Mouse (Mus musculus): ENCODE results near the gene Slf1. TPM values are rescaled to one million over a fixed set of nuclear protein-coding genes. Genes with fewer than 3 reads are reported as not detected.
A peak's percentile ranks its signal among the peaks of the same experiment; 100 is the strongest.

The Slf1 gene
- polyA plus RNA-seq, 1 experiment from 2014 or later: 69.7 TPM

DNA sequence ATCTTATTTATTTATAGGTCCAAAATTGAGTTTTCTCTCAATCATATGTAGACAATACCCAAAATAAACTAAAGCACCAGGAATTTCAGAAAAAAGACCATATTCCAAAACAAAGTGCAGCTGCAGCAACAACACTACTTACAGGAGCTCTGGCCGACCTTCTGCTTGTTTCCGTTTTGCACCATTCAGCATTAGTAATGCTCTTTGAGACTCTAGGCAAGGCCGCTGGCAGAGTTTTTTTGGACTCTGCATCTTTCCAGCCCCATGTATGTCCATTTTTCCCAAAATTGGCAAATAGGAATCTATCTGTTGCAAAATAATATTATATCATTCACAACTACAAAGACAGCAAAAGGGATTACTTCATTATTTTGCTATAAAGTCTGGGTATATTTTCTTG is 85.5 kb downstream of the Slf1 start:
- H3K4me2 ChIP-seq: no peak overlapping the region
- H3K4me3 ChIP-seq: no peak overlapping the region
- no peak for ATAC-seq
- no peaks in the 10 kb centered on the region for H3K27me3 ChIP-seq
- H3K9me3 ChIP-seq (replicated peaks): no peaks in the 10 kb centered on the region
- H3K4me1 ChIP-seq: peaks cover 10% of the 10 kb centered on the region
- H3K9ac ChIP-seq: no peak overlapping the region
- H3K27ac ChIP-seq: no peak overlapping the region
- no peaks in the 10 kb centered on the region for H3K36me3 ChIP-seq (ENCODE audit: poor library complexity, severe bottlenecking)
- 85% methylated on average over 3 of the region's 3 CpGs for WGBS

DNA sequence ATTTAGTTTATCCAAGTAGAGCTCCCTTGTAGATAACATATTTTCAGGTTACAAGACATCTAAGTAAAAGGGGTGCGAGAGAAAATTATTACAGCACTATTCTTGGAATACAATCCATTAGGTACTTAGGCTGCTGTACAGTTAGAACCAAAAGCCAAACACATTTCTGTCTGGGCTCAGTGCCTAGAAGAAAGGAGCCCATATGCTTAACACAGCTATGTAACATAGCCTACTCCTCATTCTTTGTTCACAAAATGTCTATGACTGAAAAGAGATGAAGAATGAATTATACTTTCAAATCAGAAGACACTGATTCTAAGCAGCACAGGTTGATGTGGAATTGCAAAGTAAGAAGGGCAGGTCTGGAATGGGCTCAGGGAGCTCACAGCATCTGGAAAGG is 86.8 kb downstream of the Slf1 start:
- Histone ChIP-seq H3K36me3 (ENCODE audit: poor library complexity, severe bottlenecking) (no peaks in the 10 kb centered on the region), H3K4me1 (peaks cover 10% of the 10 kb centered on the region)
- WGBS: 65% methylated on average over 1 of the region's 1 CpGs

DNA sequence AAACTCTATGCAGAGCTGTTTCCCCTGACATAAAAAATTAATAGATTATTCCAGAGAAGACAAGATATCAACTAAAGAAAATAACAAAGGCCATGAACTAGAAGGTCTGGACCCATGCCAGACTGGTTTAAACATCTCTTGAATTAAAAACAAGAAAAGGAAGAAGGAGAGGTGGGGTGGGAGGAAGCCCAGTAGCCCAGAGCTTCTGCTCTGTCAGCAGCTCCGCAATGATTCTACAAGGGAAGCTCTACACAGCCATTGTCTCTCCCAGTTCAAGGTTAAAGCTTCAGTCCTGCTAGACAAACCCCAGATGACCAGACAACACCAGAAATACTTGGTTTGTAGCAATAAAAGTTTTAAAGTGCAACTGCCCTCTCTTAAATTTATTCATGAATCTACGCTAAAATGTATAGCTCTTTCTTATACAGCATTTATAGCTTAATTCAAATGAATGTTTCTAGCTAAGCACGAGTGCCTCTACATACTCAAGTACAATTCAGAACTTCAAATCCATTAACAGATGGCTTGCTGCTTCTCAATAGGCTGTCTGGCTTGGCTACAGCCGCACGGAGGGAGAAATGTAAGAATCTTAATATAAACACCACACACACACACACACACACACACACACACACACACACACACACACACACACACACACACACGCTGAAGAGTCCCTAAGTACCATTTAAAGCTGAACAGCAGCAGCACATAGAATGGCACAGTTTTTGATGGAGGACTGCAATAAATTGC is 87.9 kb downstream of the Slf1 start:
- Histone ChIP-seq H3K9me3 (replicated peaks) (no peaks in the 10 kb centered on the region), H3K27me3 (no peaks in the 10 kb centered on the region), H3K4me2 (peak overlapping the region; percentile 38), H3K27ac (peak overlapping the region; percentile 84), H3K9ac (no peak overlapping the region), H3K36me3 (ENCODE audit: poor library complexity, severe bottlenecking) (0 out of 2 replicates have a peak, but pooled peaks cover 3% of the 10 kb centered on the region), H3K4me3 (no peak overlapping the region), H3K4me1 (peaks cover 10% of the 10 kb centered on the region)
- 34% methylated on average over 6 of the region's 6 CpGs for WGBS
- ATAC-seq: peak; percentile 86

More for the DNA sequence above, 86.8 kb downstream of the Slf1 start:
- Histone ChIP-seq H3K9ac (no peak overlapping the region), H3K4me3 (no peak overlapping the region), H3K27ac (peak overlapping the region; percentile 80), H3K4me2 (no peak overlapping the region), H3K9me3 (replicated peaks) (no peaks in the 10 kb centered on the region), H3K27me3 (no peaks in the 10 kb centered on the region)
- ATAC-seq: peak; percentile 84

DNA sequence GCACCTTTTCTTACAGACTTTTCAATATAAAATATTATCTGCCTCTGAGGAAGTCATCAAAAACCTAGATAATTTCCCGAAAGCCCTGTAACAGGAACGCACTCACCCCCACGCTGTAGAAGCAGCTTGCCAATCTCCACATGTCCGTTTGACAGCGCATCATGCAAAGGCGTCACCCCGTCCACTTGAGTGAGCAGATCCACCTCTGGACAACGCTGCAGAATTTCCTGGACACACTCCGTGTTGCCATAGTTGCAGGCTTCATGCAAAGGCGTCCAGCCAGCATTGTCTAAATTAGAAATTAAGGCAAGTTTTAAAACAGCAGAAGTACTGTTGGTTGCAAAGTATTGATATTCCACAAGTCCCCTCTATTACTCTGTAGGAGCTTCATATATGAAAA is 88.9 kb downstream of the Slf1 start:
- 52% methylated on average over 10 of the region's 10 CpGs for WGBS
- peaks cover 10% of the 10 kb centered on the region for H3K4me1 ChIP-seq
- H3K27ac ChIP-seq: peak overlapping the region; percentile 55
- H3K9me3 ChIP-seq (replicated peaks): no peaks in the 10 kb centered on the region
- H3K27me3 ChIP-seq: no peaks in the 10 kb centered on the region
- ATAC-seq: no peak; the same call in 1 of the 2 replicates
- peak overlapping the region; percentile 41 for H3K4me2 ChIP-seq
- H3K9ac ChIP-seq: peak overlapping the region; percentile 34; the same call in 1 of the 2 replicates
- peaks cover 3% of the 10 kb centered on the region; the same call in 1 of the 2 replicates for H3K36me3 ChIP-seq (ENCODE audit: poor library complexity, severe bottlenecking)
- H3K4me3 ChIP-seq: peak overlapping the region; percentile 23

DNA sequence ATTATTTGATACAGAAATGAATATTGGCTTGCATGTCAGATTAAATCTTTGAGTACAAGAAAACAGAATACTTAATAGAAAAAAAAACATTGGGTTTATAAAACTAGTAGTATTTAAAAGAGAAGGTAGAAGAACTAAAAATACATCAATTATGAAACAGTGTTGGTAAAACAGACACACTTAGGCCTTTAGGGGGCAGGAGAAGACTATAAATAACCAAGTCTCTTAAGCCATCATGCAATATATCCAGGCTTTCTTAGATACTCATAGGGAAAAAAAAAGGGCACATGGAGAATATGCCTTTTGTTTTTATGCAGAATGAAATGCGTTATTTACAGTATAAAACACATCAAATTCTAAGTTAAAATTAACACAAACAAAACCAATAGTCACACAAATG is 89.9 kb downstream of the Slf1 start:
- Histone ChIP-seq H3K4me2 (no peak overlapping the region), H3K27ac (no peak overlapping the region), H3K27me3 (no peaks in the 10 kb centered on the region), H3K4me1 (peaks cover 10% of the 10 kb centered on the region), H3K9ac (no peak overlapping the region), H3K36me3 (ENCODE audit: poor library complexity, severe bottlenecking) (peaks cover 3% of the 10 kb centered on the region; the same call in 1 of the 2 replicates), H3K9me3 (replicated peaks) (no peaks in the 10 kb centered on the region), H3K4me3 (no peak overlapping the region)
- 85% methylated on average over 1 of the region's 1 CpGs for WGBS
- peak; percentile 61; the same call in 1 of the 2 replicates for ATAC-seq

DNA sequence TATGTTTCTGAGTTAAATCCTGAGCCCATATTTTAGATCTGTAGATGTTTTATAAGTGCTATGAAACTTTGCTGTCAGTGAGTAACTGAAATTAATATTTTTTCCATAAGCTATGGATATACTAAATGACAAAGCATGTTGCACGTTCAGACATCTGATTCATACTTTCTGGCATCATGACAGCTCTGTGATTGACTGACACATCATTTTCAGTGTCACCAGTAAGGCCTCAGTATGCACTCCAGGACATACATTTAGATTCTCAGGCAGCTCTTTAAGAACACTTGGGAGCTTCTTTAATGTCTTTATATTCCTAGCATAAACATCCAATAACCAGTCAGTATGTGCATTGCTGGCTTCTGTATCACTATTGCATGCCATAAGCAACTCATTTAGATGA is 91.9 kb downstream of the Slf1 start:
- H3K36me3 ChIP-seq (ENCODE audit: poor library complexity, severe bottlenecking): peaks cover 3% of the 10 kb centered on the region; the same call in 1 of the 2 replicates
- ATAC-seq: no peak
- no peaks in the 10 kb centered on the region for H3K27me3 ChIP-seq
- no peak overlapping the region for H3K9ac ChIP-seq
- H3K4me3 ChIP-seq: no peak overlapping the region
- H3K9me3 ChIP-seq (replicated peaks): no peaks in the 10 kb centered on the region
- H3K4me1 ChIP-seq: peaks cover 10% of the 10 kb centered on the region
- H3K27ac ChIP-seq: no peak overlapping the region
- H3K4me2 ChIP-seq: no peak overlapping the region
- 87% methylated on average over 1 of the region's 1 CpGs for WGBS

DNA sequence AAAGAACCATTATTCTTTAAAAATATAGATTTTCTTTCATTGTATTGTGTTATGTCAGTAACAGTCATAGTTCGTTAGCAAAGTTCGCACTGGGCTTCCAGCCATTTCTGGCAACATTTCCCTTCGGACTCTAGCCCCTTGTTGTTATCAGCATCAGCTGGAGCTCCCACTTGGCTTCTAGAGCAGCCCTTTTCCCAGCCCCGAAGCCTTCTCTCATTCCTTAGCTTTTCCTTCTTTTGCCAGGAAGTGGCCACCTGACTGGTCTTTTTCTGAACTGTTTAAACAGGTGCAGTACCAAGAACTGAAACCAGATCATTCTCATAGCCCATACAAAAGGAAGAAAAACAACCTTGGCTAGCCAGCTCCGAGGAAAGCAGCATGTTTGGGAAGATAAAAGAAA is 105.7 kb downstream of the Slf1 start:
- Histone ChIP-seq H3K36me3 (ENCODE audit: poor library complexity, severe bottlenecking) (no peaks in the 10 kb centered on the region), H3K4me2 (no peak overlapping the region), H3K9ac (no peak overlapping the region), H3K4me3 (no peak overlapping the region), H3K27me3 (no peaks in the 10 kb centered on the region), H3K4me1 (no peaks in the 10 kb centered on the region), H3K27ac (no peak overlapping the region), H3K9me3 (replicated peaks) (no peaks in the 10 kb centered on the region)
- no peak for ATAC-seq
- WGBS: 70% methylated on average over 5 of the region's 5 CpGs

DNA sequence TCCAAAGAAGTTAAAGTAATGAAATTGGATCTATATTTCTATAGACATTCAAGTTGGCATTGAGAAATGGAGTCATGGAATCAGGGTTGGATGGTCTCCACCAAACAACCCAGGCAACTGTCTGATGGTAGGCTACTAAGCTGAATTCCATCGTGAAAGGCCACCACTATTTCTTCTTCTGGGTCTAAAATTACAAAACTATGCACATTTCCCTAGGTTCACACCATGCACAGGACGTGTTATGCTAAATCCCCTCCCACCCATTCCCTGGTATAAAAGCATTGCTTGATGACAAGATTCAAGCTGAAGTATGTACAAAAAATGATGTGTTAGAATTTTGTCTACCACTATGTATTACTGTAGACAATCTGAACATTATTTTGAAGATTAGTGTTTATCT is 116.4 kb downstream of the Slf1 start:
- Histone ChIP-seq H3K27ac (no peak overlapping the region), H3K36me3 (ENCODE audit: poor library complexity, severe bottlenecking) (no peaks in the 10 kb centered on the region), H3K27me3 (no peaks in the 10 kb centered on the region), H3K4me1 (no peaks in the 10 kb centered on the region), H3K4me3 (no peak overlapping the region), H3K9ac (no peak overlapping the region), H3K9me3 (replicated peaks) (no peaks in the 10 kb centered on the region), H3K4me2 (no peak overlapping the region)
- 76% methylated on average over 2 of the region's 2 CpGs for WGBS
- no peak for ATAC-seq

DNA sequence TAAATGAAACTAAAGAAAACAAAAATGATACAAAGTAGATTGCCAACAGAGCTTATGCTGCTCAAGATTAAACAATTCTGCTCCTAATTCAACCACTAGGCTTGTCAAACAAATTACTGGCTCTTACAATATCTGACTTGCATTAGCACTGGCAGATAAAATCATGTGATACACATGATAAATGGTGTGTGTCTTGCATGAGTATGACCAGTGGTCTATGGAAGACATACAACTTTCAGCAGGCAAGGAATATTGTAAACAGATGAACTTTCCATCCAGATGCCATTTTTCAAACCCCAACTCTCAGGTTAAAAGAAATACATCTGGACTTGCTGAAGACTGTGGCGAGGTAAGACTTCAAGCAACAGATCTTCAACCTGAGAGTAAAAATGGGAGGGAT is 131.6 kb downstream of the Slf1 start:
- 87% methylated on average over 1 of the region's 1 CpGs for WGBS
- H3K27ac ChIP-seq: no peak overlapping the region

DNA sequence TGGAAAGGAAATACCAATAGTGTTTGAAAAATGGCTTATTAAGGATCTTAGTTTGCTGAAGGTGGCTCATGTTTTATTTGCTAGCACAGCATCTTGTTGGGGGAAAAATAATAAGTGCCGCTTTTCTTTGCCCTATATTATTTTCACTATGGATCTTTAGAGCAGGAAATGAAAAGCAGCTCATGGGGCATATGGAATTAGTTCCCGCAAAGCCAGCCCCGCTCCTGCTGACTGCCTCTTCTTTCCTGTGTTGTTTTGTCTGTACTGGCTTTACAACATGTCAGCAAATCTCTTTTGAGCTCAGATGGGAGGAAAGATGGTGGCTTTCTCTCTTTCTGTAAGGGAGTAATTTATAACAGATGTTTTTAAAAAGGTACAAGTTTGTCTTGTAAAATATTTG is 132.6 kb downstream of the Slf1 start:
- Histone ChIP-seq H3K9ac (no peak overlapping the region), H3K36me3 (ENCODE audit: poor library complexity, severe bottlenecking) (no peaks in the 10 kb centered on the region), H3K27ac (no peak overlapping the region), H3K9me3 (replicated peaks) (no peaks in the 10 kb centered on the region), H3K4me3 (no peak overlapping the region), H3K4me2 (no peak overlapping the region), H3K27me3 (no peaks in the 10 kb centered on the region), H3K4me1 (no peaks in the 10 kb centered on the region)
- WGBS: 72% methylated on average over 3 of the region's 3 CpGs
- no peak for ATAC-seq

More for the DNA sequence above, 131.6 kb downstream of the Slf1 start:
- no peaks in the 10 kb centered on the region for H3K36me3 ChIP-seq (ENCODE audit: poor library complexity, severe bottlenecking)
- no peak overlapping the region for H3K9ac ChIP-seq
- no peak overlapping the region for H3K4me2 ChIP-seq
- no peaks in the 10 kb centered on the region for H3K27me3 ChIP-seq
- no peaks in the 10 kb centered on the region for H3K9me3 ChIP-seq (replicated peaks)
- ATAC-seq: no peak
- no peaks in the 10 kb centered on the region for H3K4me1 ChIP-seq
- H3K4me3 ChIP-seq: no peak overlapping the region

Measured in forebrain, embryonic 13.5 days (tissue).